Mouse (Mus musculus): ENCODE measurements around the gene Gk2. TPM values are rescaled to one million over a fixed set of nuclear protein-coding genes. Genes with fewer than 3 reads are reported as not detected.

Gk2 gene
- polyA plus RNA-seq, 1 experiment from 2014 or later = not detected

GRCm38 (mm10) chr5:97432512-97432911, 24.3 kb downstream of the Gk2 start:
- Histone ChIP-seq H3K27me3 (no peaks in the 10 kb centered on the region), H3K9me3 (no peaks in the 10 kb centered on the region), H3K27ac (no peak overlapping the region), H3K4me3 (no peak overlapping the region), H3K36me3 (no peaks in the 10 kb centered on the region), H3K9ac (no peak overlapping the region), H3K4me1 (no peaks in the 10 kb centered on the region), H3K4me2 (no peak overlapping the region)
- 90% methylated on average over 2 of the region's 2 CpGs for WGBS
- ATAC-seq (ENCODE audit: insufficient number of reproducible peaks, insufficient read depth, low FRiP score, low TSS enrichment, low read depth) = no peak

GRCm38 (mm10) chr5:97429976-97430375, 26.8 kb downstream of the Gk2 start:
- Histone ChIP-seq H3K27me3 (no peaks in the 10 kb centered on the region), H3K9ac (no peak overlapping the region), H3K9me3 (no peaks in the 10 kb centered on the region), H3K36me3 (no peaks in the 10 kb centered on the region), H3K27ac (no peak overlapping the region), H3K4me1 (no peaks in the 10 kb centered on the region), H3K4me2 (no peak overlapping the region), H3K4me3 (no peak overlapping the region)
- WGBS = 88% methylated on average over 9 of the region's 9 CpGs
- no peak for ATAC-seq (ENCODE audit: insufficient number of reproducible peaks, insufficient read depth, low FRiP score, low TSS enrichment, low read depth)

GRCm38 (mm10) chr5:97421669-97422068, 35.2 kb downstream of the Gk2 start:
- Histone ChIP-seq H3K36me3 (no peaks in the 10 kb centered on the region), H3K4me1 (no peaks in the 10 kb centered on the region), H3K27ac (no peak overlapping the region), H3K9me3 (no peaks in the 10 kb centered on the region), H3K4me3 (no peak overlapping the region), H3K27me3 (no peaks in the 10 kb centered on the region), H3K4me2 (no peak overlapping the region), H3K9ac (no peak overlapping the region)
- no peak for ATAC-seq (ENCODE audit: insufficient number of reproducible peaks, insufficient read depth, low FRiP score, low TSS enrichment, low read depth)
- WGBS = 86% methylated on average over 2 of the region's 2 CpGs

GRCm38 (mm10) chr5:97417185-97417584, 39.6 kb downstream of the Gk2 start:
- WGBS = 60% methylated on average over 2 of the region's 2 CpGs
- H3K4me2 ChIP-seq = no peak overlapping the region
- no peaks in the 10 kb centered on the region for H3K4me1 ChIP-seq
- H3K9ac ChIP-seq = no peak overlapping the region
- H3K27ac ChIP-seq = no peak overlapping the region
- no peaks in the 10 kb centered on the region for H3K27me3 ChIP-seq
- H3K4me3 ChIP-seq = no peak overlapping the region
- ATAC-seq (ENCODE audit: insufficient number of reproducible peaks, insufficient read depth, low FRiP score, low TSS enrichment, low read depth) = no peak
- H3K9me3 ChIP-seq = no peaks in the 10 kb centered on the region
- no peaks in the 10 kb centered on the region for H3K36me3 ChIP-seq

GRCm38 (mm10) chr5:97415837-97416236, 41.0 kb downstream of the Gk2 start:
- H3K27ac ChIP-seq = no peak overlapping the region
- H3K36me3 ChIP-seq = no peaks in the 10 kb centered on the region
- H3K4me3 ChIP-seq = no peak overlapping the region
- no peaks in the 10 kb centered on the region for H3K9me3 ChIP-seq
- H3K9ac ChIP-seq = no peak overlapping the region
- no peaks in the 10 kb centered on the region for H3K4me1 ChIP-seq
- no peak overlapping the region for H3K4me2 ChIP-seq
- 79% methylated on average over 6 of the region's 6 CpGs for WGBS
- H3K27me3 ChIP-seq = no peaks in the 10 kb centered on the region
- no peak for ATAC-seq (ENCODE audit: insufficient number of reproducible peaks, insufficient read depth, low FRiP score, low TSS enrichment, low read depth)

GRCm38 (mm10) chr5:97413716-97414115, 43.1 kb downstream of the Gk2 start:
- H3K27ac ChIP-seq = no peak overlapping the region
- no peak overlapping the region for H3K9ac ChIP-seq
- ATAC-seq (ENCODE audit: insufficient number of reproducible peaks, insufficient read depth, low FRiP score, low TSS enrichment, low read depth) = no peak
- no peak overlapping the region for H3K4me3 ChIP-seq
- H3K4me2 ChIP-seq = no peak overlapping the region
- no peaks in the 10 kb centered on the region for H3K9me3 ChIP-seq
- H3K4me1 ChIP-seq = no peaks in the 10 kb centered on the region
- no peaks in the 10 kb centered on the region for H3K36me3 ChIP-seq
- H3K27me3 ChIP-seq = no peaks in the 10 kb centered on the region
- WGBS = 77% methylated on average over 3 of the region's 3 CpGs

GRCm38 (mm10) chr5:97410190-97410589, 46.6 kb downstream of the Gk2 start:
- Histone ChIP-seq H3K4me1 (no peaks in the 10 kb centered on the region), H3K27me3 (no peaks in the 10 kb centered on the region), H3K27ac (no peak overlapping the region), H3K4me3 (no peak overlapping the region), H3K36me3 (no peaks in the 10 kb centered on the region), H3K4me2 (no peak overlapping the region), H3K9me3 (no peaks in the 10 kb centered on the region), H3K9ac (no peak overlapping the region)
- 88% methylated on average over 6 of the region's 6 CpGs for WGBS
- no peak for ATAC-seq (ENCODE audit: insufficient number of reproducible peaks, insufficient read depth, low FRiP score, low TSS enrichment, low read depth)

- Histone ChIP-seq H3K4me2 (no peak overlapping the region), H3K9ac (no peak overlapping the region), H3K4me3 (no peak overlapping the region), H3K9me3 (no peaks in the 10 kb centered on the region), H3K27me3 (no peaks in the 10 kb centered on the region), H3K27ac (no peak overlapping the region), H3K36me3 (no peaks in the 10 kb centered on the region), H3K4me1 (no peaks in the 10 kb centered on the region)
- ATAC-seq (ENCODE audit: insufficient number of reproducible peaks, insufficient read depth, low FRiP score, low TSS enrichment, low read depth) = no peak
- 59% methylated on average over 4 of the region's 4 CpGs for WGBS
Observed at GRCm38 (mm10) chr5:97409234-97409704, 47.6 kb downstream of the Gk2 start.

Other genes starting within 250 kb of the Gk2 start
- gene Naa11, start 64.6 kb downstream of the Gk2 start, polyA plus RNA-seq (2015; fragmentation: Nextera tagmentation; extraction: Ambion mirVana) = not detected in 2 replicates